Mouse (Mus musculus) left cerebral cortex, postnatal 4 days (tissue): ENCODE data around the gene Ece1. TPM values are rescaled to one million over a fixed set of nuclear protein-coding genes. Genes with fewer than 3 reads are reported as not detected.

ENCODE experiments used
- DNase-seq: peaks from one replicate; pipeline ENCODE4 v3.0.0-alpha.2; 2022
- intact Hi-C: fragments of 180-260 bp; cut with DNase I; formaldehyde crosslinking; loops from one replicate; pipeline ENCODE4 v1.15.1; 2025
- total RNA-seq, 2 experiments: library from RNA; stranded (reverse); gene quantifications; 2 replicates each; pipeline ENCODE4 v1.2.3; 2021

Gene Ece1
- total RNA-seq, 2 experiments from 2014 or later, result 47.3 to 49.5 TPM

DNA sequence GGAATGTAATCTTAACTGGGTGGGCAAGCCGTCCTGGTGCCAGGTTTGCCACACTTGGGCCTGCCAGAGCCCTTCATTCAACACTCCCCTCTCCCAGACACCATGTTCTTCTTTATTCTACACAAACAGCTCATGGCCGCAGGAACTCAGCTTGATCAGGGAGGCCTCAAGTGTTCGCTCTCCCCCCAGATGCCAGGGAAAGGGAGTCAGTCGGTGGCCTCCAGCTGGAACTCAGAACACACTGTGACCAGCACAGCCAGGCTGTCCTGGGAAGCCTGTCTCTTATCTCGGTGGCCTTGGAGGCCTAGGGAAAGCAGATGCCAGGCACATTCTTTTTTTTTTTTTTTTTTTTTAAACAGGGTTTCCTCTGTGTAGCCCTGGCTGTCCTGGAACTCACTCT is 71.3 kb downstream of the Ece1 start:
- intact Hi-C loops, result no loop called here
- DNase-seq, result no peak

DNA sequence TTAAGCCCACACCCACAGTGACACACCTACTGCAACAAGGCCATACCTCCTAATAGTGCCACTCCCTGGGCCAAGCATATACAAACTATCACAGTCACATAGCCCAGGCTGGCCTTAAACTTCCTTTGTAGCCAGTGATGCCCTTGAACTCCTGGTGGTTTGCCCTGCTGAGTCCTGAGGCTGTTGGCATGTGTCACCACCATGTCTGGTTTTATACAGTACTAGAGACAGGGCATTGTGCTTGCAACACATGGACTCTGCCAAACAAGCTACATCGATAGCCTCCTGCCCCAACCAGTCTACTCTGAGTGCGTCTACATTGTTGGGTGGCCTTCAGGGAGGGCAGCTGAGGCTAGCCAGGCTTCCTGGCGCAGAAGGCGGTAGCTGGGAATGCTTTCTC is 74.1 kb downstream of the Ece1 start:
- no peak for DNase-seq
- intact Hi-C loops, result no loop called here

DNA sequence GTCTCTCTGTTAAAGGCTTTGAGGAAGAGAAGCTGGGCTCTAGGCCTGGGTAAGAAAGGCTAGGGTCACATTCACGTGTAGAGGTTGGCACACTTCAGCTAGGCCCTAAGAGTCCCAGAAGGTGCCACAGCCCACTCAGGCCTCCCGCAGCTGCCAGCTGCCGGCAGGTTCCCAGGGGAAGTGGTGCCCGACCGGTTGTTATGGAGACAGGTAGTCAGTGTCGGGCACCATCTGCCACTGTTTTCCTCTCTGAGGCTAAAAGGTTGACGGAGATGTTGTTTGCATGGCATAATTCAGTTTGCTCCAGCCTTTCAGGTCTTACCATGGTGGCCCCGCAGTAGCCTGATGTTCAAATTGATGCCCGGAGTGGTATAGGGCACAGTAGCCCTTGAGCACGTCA is 78.0 kb downstream of the Ece1 start:
- DNase-seq, result peak; percentile 85
- intact Hi-C loops, result no loop called here

DNA sequence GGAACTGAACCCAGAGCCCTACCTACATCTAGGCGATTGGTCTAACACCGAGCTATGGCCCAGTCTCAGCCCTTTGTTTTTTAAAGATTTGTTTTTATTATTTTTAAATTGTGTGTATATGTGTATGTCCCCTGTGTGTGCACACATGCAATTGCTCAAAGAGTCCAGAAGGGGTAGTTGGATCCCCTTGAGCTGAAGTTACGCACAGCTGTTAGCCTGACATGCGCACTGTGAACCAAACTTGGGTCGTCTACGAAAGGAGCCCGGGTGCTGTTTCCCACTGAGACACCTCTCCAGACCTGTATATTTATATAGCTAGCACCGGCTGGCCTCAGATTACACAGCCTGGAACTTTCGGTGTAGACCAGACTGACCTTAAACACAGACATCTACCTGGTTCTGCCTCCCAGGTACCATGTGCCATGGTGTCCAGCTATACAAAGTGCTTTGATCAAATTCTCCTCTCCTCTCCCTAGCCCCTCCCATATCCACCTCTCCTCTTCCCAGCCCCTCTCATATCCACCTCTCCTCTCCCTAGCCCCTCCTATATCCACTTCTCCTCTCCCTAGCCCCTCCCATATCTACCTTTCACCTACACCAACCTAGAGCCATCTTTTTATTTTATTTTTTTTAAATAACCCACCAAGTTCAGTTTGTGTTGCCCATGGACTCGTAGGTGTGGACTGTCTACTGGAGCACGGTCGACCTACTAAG is 79.3 kb downstream of the Ece1 start:
- no peak for DNase-seq
- intact Hi-C loops, result no loop called here

DNA sequence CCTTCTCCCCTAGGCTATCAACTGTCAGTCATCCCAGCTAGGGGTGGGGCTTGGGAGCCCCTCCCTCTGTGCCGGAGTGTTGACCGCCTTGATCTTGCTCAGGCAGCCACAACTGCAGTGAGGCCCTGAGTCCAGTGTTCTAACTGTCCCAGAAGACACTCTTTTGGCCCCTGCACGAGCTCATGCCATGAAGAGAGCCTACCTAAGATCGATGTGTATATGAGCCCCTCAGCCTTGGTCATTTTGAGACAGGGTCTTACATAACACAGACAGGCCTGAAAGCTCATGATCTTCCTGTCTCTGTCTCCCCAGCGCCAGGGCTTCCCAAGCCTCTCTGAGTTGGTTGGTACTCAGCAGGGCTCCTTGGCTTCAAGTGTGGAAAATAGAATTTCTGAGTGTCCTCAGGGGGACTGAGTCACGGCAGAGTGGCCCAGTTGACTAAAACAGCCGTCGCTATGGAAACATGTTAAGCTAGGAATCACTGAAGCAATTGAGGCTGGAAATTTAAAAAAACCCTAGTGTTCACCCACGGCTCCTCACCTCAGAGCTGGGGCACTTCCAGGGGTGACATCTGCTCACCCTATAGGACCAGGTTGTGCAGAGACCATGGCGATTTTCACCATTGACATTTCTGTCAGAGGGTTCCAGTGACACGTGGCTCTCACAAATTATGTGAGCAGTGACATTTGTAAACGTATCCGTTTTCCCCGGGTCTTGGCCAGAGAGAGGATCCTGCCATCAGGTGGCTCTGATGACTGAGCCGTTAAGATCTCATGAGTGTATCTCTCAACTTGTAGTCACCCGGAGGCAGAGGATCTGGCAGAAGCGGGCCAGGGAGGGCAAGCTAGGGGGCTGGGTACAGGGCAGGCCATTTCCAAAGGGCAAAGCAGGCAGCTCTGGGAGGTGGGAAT is 80.1 kb downstream of the Ece1 start:
- DNase-seq, result no peak
- intact Hi-C loops, result no loop called here

DNA sequence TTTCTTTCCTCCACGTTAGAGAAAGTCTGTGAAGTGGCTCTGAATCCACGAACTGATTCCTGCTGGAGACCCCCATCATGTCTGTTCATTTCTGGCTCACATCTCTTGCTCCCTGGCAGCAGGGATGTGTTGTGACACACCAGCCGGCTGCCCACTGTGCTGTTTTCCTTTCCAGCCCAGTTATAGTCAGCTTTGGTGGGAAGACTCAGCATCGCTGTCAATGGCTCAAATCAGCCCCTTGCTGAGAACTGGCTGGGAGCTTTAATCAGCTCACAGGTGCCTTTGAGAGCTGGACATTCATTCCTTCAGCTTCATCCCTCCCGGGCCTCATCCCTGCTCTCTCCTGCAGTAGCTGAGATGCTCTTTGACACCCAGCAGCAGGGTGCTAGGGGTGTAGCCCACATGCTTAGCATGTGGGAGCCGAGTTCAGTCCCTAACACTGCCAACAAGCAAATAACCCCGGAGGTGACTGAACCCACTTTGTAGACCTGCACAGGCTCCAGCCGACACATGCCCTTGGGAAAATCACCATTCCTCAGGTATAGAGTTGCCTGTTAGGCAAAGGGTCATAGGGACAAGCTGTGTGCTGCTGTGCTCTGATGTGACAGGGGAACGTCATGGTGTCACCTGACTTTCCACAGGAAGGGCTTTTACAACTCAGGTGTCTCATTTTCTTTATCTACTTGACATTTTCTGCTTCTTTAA is 80.9 kb downstream of the Ece1 start:
- peak; percentile 59 for DNase-seq
- intact Hi-C loops, result no loop called here

DNA sequence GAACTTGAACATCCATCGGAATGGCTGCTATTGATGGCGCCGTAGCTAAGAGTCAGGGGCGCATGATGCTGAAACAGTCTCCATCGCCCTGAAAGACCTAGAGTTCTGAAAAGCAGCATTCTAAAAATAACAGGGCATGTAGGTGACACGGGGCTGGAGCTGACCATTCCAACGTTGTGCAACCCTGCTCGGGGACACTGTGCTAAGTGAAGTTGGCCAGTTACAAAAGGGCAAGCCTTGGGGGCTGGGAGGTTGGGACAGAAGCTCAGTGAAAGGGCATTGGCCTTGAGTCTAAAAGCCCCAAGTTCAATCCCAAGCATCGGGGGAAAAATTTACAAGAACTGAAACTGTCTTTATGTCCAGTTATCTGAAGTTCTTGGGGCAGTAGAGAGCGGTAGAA is 81.5 kb downstream of the Ece1 start:
- DNase-seq, result no peak
- intact Hi-C loops, result no loop called here

DNA sequence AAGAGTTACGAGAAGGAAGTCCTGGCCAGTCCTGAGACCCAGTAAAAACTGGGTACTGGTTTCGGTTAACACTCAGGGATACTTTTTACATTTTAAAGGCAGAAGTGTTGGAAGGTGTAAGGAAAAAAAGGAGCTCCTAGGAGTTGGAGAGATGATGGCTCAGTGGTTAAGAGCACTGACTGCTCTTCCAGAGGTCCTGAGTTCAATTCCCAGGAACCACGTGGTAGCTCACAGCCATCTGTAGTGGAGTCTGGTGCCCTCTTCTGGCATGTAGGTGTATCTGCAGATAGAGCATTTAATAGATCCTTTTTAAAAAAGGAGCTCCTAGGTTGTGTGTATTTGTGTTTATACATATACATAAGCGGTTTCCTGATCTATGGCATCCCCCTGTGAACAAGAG is 83.3 kb downstream of the Ece1 start:
- intact Hi-C loops, result loop anchor here (5.0 kb wide), 1 partner anchor 103 kb away; no protein-coding TSS in a partner anchor
- no peak for DNase-seq

DNA sequence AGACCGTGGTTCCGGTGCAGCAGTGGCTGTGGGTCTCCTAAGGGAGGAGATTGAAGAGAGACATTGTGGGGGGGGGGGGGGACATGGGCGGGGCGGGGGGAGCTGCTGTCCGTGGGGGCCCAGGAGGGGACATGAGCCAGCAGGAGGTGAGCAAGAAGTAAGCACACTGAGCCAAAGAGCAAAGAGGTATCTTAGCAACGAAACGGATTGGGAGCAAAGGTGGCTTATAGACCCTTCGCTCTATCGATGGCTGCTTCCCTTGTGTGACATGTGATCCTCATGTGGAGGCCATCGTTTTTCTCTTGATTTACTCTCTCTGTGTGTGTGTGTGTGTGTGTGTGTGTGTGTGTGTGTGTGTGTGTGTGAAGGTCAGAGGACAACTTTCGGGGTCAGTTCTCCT is 84.4 kb downstream of the Ece1 start:
- DNase-seq, result no peak
- intact Hi-C loops, result loop anchor here (5.0 kb wide), 1 partner anchor 104 kb away; no protein-coding TSS in a partner anchor

DNA sequence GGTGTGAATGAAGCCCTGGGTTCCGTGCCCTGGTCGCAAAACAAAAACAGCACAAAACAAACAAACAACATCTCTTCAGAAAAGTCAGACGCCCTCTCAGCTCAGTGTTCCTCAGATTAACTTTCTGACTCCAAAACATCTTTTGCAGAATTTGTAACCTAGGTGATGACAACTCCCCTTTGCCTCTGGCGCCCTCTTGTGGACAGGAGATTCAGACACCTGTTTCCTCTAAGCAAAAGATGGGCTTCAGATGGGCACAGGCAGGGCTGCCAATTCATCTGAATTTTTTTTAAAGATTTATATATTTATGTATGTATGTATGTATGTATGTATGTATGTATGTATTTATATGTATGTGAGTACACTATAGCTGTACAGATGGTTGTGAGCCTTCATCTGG is 90.8 kb downstream of the Ece1 start:
- intact Hi-C loops, result loop anchor here (10.0 kb wide), 1 partner anchor 218 kb away; no protein-coding TSS in a partner anchor

DNA sequence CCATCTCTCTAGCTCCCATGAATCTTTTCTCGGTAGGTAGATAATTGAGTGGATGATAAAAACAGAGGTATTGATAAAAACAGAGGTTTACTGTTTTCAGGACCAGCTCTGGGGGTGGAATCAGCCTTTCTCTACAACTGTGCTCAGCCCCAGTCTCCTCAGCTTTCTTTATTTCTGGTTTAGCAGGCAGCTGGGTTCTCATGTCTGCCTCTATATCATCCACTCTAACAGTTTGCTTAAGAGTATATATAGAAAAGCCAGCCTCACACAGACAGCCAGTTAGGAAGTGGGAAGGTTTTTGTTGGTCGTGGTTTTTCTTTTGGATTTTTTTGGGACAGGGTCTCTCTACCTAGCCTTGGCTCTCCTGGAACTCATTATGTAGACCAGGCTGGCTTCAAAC is 92.1 kb downstream of the Ece1 start:
- intact Hi-C loops, result loop anchor here (10.0 kb wide), 1 partner anchor 219 kb away; no protein-coding TSS in a partner anchor
- DNase-seq, result no peak

More for the DNA sequence above, 90.8 kb downstream of the Ece1 start:
- DNase-seq, result peak; percentile 88

DNA sequence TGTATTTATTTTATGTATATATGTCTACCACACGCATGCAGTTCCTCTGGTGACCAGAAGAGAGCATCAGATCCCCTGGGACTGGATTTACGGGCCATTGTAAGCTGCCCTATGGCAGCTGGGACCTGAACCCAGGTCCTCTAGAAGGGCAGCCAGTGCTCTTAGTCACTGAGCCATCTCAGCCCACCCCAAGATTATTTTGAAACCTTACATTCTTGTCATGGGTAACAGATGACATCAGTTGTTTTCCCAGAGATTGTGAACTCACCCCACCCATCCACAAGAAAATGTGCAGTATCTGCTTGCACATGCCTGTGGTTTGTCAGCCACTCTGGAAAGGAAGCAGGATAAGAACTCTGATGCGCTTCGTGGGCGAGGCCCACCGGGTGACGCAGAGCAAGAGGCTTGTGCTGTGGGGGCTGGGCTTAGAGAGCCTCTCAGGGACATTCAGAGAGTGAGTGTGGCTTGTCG is 92.9 kb downstream of the Ece1 start:
- intact Hi-C loops, result loop anchor here (10.0 kb wide), 1 partner anchor 220 kb away; no protein-coding TSS in a partner anchor

DNA sequence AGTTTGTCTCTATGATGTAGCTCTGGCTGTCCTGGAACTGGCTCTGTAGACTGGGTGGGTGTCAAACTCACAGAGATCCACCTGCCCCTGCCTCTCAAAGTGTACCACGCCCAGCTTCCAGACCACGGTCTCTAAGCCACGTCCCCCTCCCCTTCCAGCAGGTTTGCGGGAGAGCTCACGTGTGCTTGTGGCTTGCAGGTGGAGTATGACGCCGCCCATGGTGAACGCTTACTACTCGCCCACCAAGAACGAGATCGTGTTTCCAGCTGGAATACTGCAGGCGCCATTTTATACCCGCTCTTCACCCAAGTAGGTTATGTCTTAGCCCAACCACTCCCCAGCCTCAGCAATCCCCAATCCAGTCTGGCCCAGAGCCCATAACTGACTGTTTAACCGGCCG is 94.2 kb downstream of the Ece1 start:
- intact Hi-C loops, result loop anchor here (10.0 kb wide), 1 partner anchor 221 kb away; no protein-coding TSS in a partner anchor
- no peak for DNase-seq

More for the DNA sequence above, 92.9 kb downstream of the Ece1 start:
- no peak for DNase-seq

DNA sequence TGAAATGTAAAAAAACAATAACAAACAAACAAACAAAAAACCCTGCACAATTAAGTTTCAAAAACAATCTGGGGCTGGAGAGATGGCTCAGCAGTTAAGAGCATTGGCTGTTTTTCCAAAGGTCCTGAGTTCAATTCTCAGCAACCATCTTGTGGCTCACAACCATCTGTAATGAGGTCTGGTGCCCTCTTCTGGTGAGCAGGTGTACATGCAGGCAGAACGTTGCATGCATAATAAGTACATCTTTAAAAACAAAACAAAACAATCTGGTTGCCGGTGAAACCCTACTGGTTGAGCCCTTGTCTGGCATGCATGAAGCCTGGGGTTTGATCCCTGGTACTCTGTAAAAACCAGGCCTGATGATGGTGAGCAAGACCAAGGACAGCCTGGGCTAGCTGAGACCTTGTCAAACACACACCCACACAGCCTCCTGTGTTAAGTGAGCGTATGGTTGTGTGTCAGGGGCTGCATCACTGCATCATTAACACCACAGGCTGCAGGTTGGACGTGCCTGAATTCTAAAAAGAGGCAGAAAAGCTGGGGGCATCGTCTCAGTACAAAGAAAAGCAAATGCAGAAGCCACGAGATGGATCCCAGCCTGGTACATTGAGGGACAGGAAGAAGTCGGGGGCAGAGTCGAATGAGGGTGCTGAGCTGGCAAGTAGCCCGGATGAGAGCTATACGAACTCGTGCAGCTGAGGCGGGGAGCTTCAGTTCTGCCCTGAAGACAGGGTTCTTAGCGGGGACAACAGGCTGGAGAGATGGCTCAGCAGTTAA is 98.0 kb downstream of the Ece1 start:
- intact Hi-C loops, result loop anchor here (10.0 kb wide), 3 partner anchors 155 to 355 kb away; no protein-coding TSS in a partner anchor
- DNase-seq, result no peak

DNA sequence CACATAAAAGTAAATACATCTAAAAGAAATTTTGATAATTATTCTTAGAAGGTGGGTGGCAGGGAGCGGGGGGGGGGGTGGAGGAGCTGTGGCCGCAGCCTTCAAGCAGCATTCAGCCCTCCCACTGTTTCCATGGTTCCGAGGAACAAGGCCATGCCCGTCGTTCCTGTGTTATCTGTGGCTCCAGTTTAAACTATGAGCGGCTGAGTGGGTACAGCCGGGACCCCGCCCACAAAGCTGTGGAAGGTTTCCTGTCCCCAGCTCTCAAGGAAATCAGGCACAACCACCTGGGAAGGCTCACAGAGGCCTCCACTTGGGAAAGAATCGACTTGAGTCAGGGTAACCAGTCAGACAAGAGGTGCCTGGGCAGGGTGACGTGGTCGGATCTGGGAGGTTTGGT is 98.7 kb downstream of the Ece1 start:
- DNase-seq, result no peak
- intact Hi-C loops, result loop anchor here (10.0 kb wide), 2 partner anchors 154 to 354 kb away; no protein-coding TSS in a partner anchor

DNA sequence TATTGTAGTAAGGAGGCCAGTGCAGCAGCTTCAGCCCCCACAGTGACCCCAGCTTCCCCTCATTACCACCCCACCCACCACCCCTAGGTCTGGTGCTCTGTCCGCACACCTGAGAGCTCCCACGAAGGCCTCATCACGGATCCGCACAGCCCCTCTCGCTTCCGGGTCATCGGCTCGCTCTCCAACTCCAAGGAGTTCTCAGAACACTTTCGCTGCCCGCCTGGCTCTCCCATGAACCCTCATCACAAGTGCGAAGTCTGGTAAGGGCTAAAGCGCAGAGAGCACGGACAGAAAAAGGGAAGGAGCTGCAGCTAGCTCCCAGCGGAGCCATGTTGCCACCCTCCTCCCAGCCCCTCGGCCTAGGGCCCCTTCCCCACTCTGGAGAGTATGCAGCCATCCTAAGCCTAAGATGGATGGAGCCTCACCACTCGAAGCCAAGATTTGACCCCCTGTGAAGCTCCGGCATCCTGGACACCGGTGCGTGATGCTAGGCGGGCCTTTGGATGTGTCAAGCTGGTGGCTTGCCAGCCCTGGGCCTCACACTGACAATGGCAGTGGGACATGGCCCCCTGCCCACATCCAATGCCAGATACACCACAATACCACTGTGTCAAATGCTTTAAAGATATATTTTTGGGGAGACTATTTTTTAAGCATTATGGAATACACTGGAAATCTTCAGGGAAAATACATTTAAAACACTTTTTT is 100.8 kb downstream of the Ece1 start:
- peak; percentile 54 for DNase-seq
- intact Hi-C loops, result loop anchor here (10.0 kb wide), 2 partner anchors 152 to 352 kb away; no protein-coding TSS in a partner anchor

DNA sequence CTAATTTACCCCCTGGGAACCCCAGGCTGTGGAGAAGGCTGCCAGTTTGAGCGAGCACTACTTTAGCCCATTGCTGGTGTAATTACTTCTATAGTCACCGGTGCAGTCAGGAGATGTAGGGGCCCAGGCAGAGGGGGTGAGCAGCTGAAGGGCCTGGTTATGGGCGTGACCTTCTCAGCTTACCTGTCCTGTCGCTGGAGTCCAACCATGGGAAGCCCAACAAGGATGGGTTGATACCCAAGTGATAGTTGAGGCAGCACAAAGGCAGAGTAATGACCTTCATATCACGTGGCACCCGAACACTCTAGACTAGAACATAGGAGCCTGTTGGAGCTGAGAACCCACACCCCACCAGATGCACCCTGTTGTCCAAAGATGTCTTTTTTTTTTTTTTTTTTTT is 101.4 kb downstream of the Ece1 start:
- intact Hi-C loops, result loop anchor here (10.0 kb wide), 2 partner anchors 151 to 351 kb away; no protein-coding TSS in a partner anchor

DNA sequence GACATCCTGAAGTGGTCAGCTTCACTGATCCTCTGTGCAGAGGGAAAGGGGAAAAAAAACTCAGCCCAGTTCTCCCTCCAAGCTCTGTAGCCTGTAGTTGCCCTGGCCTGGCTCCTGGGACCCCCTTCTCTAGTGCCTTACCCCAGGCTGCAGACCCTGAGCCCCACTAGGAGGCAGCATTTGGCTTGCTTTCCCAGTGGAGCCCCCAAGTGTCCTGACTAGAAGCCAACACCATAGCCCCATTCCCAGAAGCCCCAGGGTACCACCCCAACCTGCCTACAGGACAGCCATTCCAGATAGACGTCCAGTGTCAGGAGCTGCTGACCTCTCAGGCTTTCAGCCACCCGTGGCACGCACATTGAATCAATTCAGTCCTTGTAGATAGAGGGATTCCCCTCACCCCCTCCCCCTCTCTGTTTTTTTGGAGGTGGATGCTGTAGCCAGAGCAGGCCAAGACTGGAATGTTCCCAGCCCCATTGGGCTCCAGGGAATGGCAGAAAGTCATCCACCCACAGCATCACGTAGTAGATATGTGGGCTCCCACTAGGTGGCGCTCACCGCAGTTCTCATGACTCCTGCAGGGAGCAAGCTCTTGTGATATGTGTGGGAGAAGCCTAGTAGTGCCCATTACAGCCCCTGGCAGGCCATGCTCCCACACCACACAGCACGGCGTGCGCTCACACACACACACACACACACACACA is 102.0 kb downstream of the Ece1 start:
- intact Hi-C loops, result loop anchor here (10.0 kb wide), 2 partner anchors 151 to 351 kb away; no protein-coding TSS in a partner anchor
- DNase-seq, result peak; percentile 88

More for the DNA sequence above, 101.4 kb downstream of the Ece1 start:
- DNase-seq, result no peak
